Mouse (Mus musculus): ENCODE data around the gene Tubb3. TPM values are rescaled to one million over a fixed set of nuclear protein-coding genes. Genes with fewer than 3 reads are reported as not detected.

The Tubb3 gene
- polyA plus RNA-seq, 1 experiment: 10.6 TPM

- 58% methylated on average over 3 of the region's 3 CpGs for WGBS
- no peak for DNase-seq (ENCODE audit: low read depth, low spot score)
Measured at GRCm38 (mm10) chr8:123467476-123467875, 56.3 kb downstream of the Tubb3 start.

Other genes with a start within 250 kb of the Tubb3 start
- gene Dpep1, start 225.2 kb upstream of the Tubb3 start, polyA plus RNA-seq (2012; rRNA removed): 627 and 877 TPM in 2 replicates
- 138 and 168 TPM in 2 replicates for gene Chmp1a, start 198.7 kb upstream of the Tubb3 start, polyA plus RNA-seq (2012; rRNA removed)
- gene Spata33, start 198.6 kb upstream of the Tubb3 start, polyA plus RNA-seq (2012; rRNA removed): 0.24 and 0.69 TPM in 2 replicates
- gene Cdk10, start 186.6 kb upstream of the Tubb3 start, polyA plus RNA-seq (2012; rRNA removed): 37.4 and 38.5 TPM in 2 replicates
- 7.8 and 9.0 TPM in 2 replicates for gene Spata2l, start 175.2 kb upstream of the Tubb3 start, polyA plus RNA-seq (2012; rRNA removed)
- 22.3 and 31.6 TPM in 2 replicates for gene Zfp276, start 157.2 kb upstream of the Tubb3 start, polyA plus RNA-seq (2012; rRNA removed)
- 32.9 and 47.0 TPM in 2 replicates for gene Vps9d1, start 157.1 kb upstream of the Tubb3 start, polyA plus RNA-seq (2012; rRNA removed)
- gene Fanca, start 92.8 kb upstream of the Tubb3 start, polyA plus RNA-seq (2012; rRNA removed): 18.0 and 35.6 TPM in 2 replicates
- 27.4 and 32.5 TPM in 2 replicates for gene Spire2, start 78.7 kb upstream of the Tubb3 start, polyA plus RNA-seq (2012; rRNA removed)
- gene Tcf25, start 37.7 kb upstream of the Tubb3 start, polyA plus RNA-seq (2012; rRNA removed): 124 and 164 TPM in 2 replicates
- gene Mc1r, start 4.3 kb upstream of the Tubb3 start, polyA plus RNA-seq (2012; rRNA removed): not detected in 2 replicates
- 13.5 and 17.5 TPM in 2 replicates for gene Def8, start 12.1 kb downstream of the Tubb3 start, polyA plus RNA-seq (2012; rRNA removed)
- 19.4 and 22.3 TPM in 2 replicates for gene Afg3l1, start 66.5 kb downstream of the Tubb3 start, polyA plus RNA-seq (2012; rRNA removed)
- 0.16 and 0.21 TPM in 2 replicates for gene Dbndd1, start 104.0 kb downstream of the Tubb3 start, polyA plus RNA-seq (2012; rRNA removed)
- 3.0 and 3.5 TPM in 2 replicates for gene Gas8, start 107.4 kb downstream of the Tubb3 start, polyA plus RNA-seq (2012; rRNA removed)
- gene Rhou, start 242.5 kb downstream of the Tubb3 start, polyA plus RNA-seq (2012; rRNA removed): 21.8 and 42.4 TPM in 2 replicates